Mouse (Mus musculus): ENCODE measurements around the gene Gal3st2.
"Not testable (repeated sequence)": the region's sequence is repeated elsewhere in the genome, so short reads cannot be mapped to it uniquely, and the experiment has no call there.

Gal3st2 gene

GRCm38 (mm10) chr1:93861048-93861447 lies at the start of gene Gal3st2:
TSS of gene Gal3st2 (plus strand) at chr1:93861306.
- DNase-seq (ENCODE audit: low read depth), result not testable (repeated sequence)

GRCm38 (mm10) chr1:93811495-93812039 lies 49.5 kb upstream of the Gal3st2 start:
- DNase-seq (ENCODE audit: low read depth), result no peak

GRCm38 (mm10) chr1:93817823-93818532 lies 43.1 kb upstream of the Gal3st2 start:
- no peak for DNase-seq (ENCODE audit: low read depth)

GRCm38 (mm10) chr1:93818722-93819121 lies 42.4 kb upstream of the Gal3st2 start:
- DNase-seq (ENCODE audit: low read depth), result no peak

- DNase-seq (ENCODE audit: low read depth), result peak; percentile 37
These were observed 37.2 kb upstream of the Gal3st2 start for GRCm38 (mm10) chr1:93823796-93824495.

GRCm38 (mm10) chr1:93824609-93825008 lies 36.5 kb upstream of the Gal3st2 start, which contains the start of gene D2hgdh:
TSS of gene D2hgdh (plus strand) at chr1:93824909.
- DNase-seq (ENCODE audit: low read depth), result no peak

GRCm38 (mm10) chr1:93825105-93825674 lies 35.9 kb upstream of the Gal3st2 start:
- peak; percentile 100 for DNase-seq (ENCODE audit: low read depth)

GRCm38 (mm10) chr1:93825771-93826539 lies 35.2 kb upstream of the Gal3st2 start:
- no peak for DNase-seq (ENCODE audit: low read depth)

- DNase-seq (ENCODE audit: low read depth), result no peak
These were observed 34.6 kb upstream of the Gal3st2 start for GRCm38 (mm10) chr1:93826540-93826835.

GRCm38 (mm10) chr1:93832754-93833360 lies 28.2 kb upstream of the Gal3st2 start:
- peak; percentile 26 for DNase-seq (ENCODE audit: low read depth)

- DNase-seq (ENCODE audit: low read depth), result no peak
These were observed 26.4 kb upstream of the Gal3st2 start for GRCm38 (mm10) chr1:93834671-93835150.

GRCm38 (mm10) chr1:93835211-93835610 lies 25.9 kb upstream of the Gal3st2 start:
- DNase-seq (ENCODE audit: low read depth), result no peak

- no peak for DNase-seq (ENCODE audit: low read depth)
These were observed 25.1 kb upstream of the Gal3st2 start for GRCm38 (mm10) chr1:93835876-93836531.

- DNase-seq (ENCODE audit: low read depth), result no peak
These were observed 24.6 kb upstream of the Gal3st2 start for GRCm38 (mm10) chr1:93836532-93836913.

- DNase-seq (ENCODE audit: low read depth), result no peak
These were observed 23.8 kb upstream of the Gal3st2 start for GRCm38 (mm10) chr1:93837335-93837734.

GRCm38 (mm10) chr1:93838569-93838968 lies 22.5 kb upstream of the Gal3st2 start:
- not testable (repeated sequence) for DNase-seq (ENCODE audit: low read depth)

GRCm38 (mm10) chr1:93845766-93846366 lies 15.2 kb upstream of the Gal3st2 start:
- not testable (repeated sequence) for DNase-seq (ENCODE audit: low read depth)

- not testable (repeated sequence) for DNase-seq (ENCODE audit: low read depth)
These were observed 5.3 kb upstream of the Gal3st2 start for GRCm38 (mm10) chr1:93855790-93856189.

- no peak for DNase-seq (ENCODE audit: low read depth)
These were observed 3.7 kb upstream of the Gal3st2 start for GRCm38 (mm10) chr1:93857370-93857769.

GRCm38 (mm10) chr1:93857991-93858390 lies 3.1 kb upstream of the Gal3st2 start:
- DNase-seq (ENCODE audit: low read depth), result no peak

GRCm38 (mm10) chr1:93859619-93860018 lies 1.5 kb upstream of the Gal3st2 start:
- DNase-seq (ENCODE audit: low read depth), result peak; percentile 6
